Comparison of ENCODE assay signal across 8 mouse cellular contexts in the genomic region with DNA sequence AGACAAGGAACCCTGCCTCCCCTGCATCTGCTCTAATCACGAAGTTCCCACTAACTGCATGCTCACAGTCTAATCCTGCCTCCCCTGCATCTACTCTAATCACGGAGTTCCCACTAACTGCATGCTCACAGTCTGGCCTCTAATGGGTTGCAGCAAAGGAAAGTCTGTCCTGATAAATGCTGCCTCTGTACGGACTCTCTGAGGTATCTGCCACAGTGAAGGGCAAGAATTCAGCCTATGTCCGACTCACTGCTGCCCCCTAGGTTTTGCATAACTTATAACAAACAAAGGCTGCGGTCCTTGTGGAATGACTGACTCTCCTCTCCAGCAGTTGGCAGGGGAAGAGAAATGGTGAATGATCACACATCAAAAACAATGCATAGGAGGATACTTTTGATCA. TPM values are rescaled to one million over a fixed set of nuclear protein-coding genes. Genes with fewer than 3 reads are reported as not detected.
DNase-seq lines count a peak whose midpoint lies in the region; ATAC-seq and TF ChIP-seq lines count a peak whose summit lies in the region.

No protein-coding gene starts in this region.

- ATAC-seq in frontal cortex, adult (ENCODE audit: low TSS enrichment): peak; percentile 77
- peak; percentile 52; the same call in 1 of the 2 replicates for ATAC-seq in hindbrain, embryonic 16.5 days
- ATAC-seq in midbrain, postnatal 0 days (ENCODE audit: low FRiP score): no peak

- H3K9me3 ChIP-seq in hindbrain, embryonic 16.5 days (ENCODE audit: control insufficient read depth, low read length): no peaks in the 10 kb centered on the region
- H3K9me3 ChIP-seq in midbrain, postnatal 0 days (ENCODE audit: low read length): no peaks in the 10 kb centered on the region

- intact Hi-C loops in gastrocnemius, postnatal 14 days (cut with DNase I; ENCODE audit: low total_unique reads): no loop called here

- H3K27ac ChIP-seq in cortical plate, adult 2 months (ENCODE audit: insufficient read depth, low read length): no peak overlapping the region
- no peak overlapping the region for H3K27ac ChIP-seq in hindbrain, embryonic 16.5 days (ENCODE audit: low read depth, low read length)
- no peak overlapping the region for H3K27ac ChIP-seq in midbrain, postnatal 0 days (ENCODE audit: low read depth, low read length)

- H3K4me3 ChIP-seq in cortical plate, adult 2 months (ENCODE audit: insufficient read depth, low read length): no peak overlapping the region
- H3K4me3 ChIP-seq in hindbrain, embryonic 16.5 days (ENCODE audit: low read length): no peak overlapping the region
- H3K4me3 ChIP-seq in midbrain, postnatal 0 days (ENCODE audit: low read depth, low read length): no peak overlapping the region

- no peaks in the 10 kb centered on the region for H3K4me1 ChIP-seq in cortical plate, adult 2 months (ENCODE audit: control insufficient read depth, insufficient read depth, low read length)
- H3K4me1 ChIP-seq in hindbrain, embryonic 16.5 days (ENCODE audit: control insufficient read depth, insufficient read depth, low read depth, low read length): no peaks in the 10 kb centered on the region
- no peaks in the 10 kb centered on the region for H3K4me1 ChIP-seq in midbrain, postnatal 0 days (ENCODE audit: insufficient read depth, low read length)

- H3K4me2 ChIP-seq in hindbrain, embryonic 16.5 days (ENCODE audit: low read length): no peak overlapping the region
- H3K4me2 ChIP-seq in midbrain, postnatal 0 days (ENCODE audit: low read depth, low read length, poor library complexity, severe bottlenecking): no peak overlapping the region

- no peaks in the 10 kb centered on the region for H3K27me3 ChIP-seq in hindbrain, embryonic 16.5 days (replicated peaks; ENCODE audit: control insufficient read depth, insufficient read depth, low read length)
- no peaks in the 10 kb centered on the region for H3K27me3 ChIP-seq in midbrain, postnatal 0 days (ENCODE audit: insufficient read depth, low read length)

- no peak for DNase-seq in frontal cortex, postnatal 10 days (ENCODE audit: low spot score in 2 of 2)
- DNase-seq in right cerebral cortex, adult 18-20 months: peak; percentile 41
- no peak for DNase-seq in right cerebral cortex, postnatal 25 days
- peak; percentile 78 for DNase-seq in midbrain, postnatal 0 days (ENCODE audit: low spot score)
- no peak for DNase-seq in gastrocnemius, postnatal 14 days

- WGBS in hindbrain, embryonic 16.5 days: 23% methylated on average over 5 of the region's 5 CpGs
- WGBS in midbrain, postnatal 0 days: 31% methylated on average over 5 of the region's 5 CpGs

- TF ChIP-seq CTCF in cortical plate, adult 2 months (IDR thresholded peaks at IDR 0.05; ENCODE audit: extremely low read depth, insufficient read depth, low read length): peak; percentile 63
- peak; percentile 78 for TF ChIP-seq CTCF in midbrain, postnatal 0 days (IDR thresholded peaks at IDR 0.05)

- no peak for TF ChIP-seq POLR2A in cortical plate, adult 2 months (IDR thresholded peaks at IDR 0.05; ENCODE audit: extremely low read depth, insufficient read depth, low read length)

- peaks cover 22% of the 10 kb centered on the region for H3K36me3 ChIP-seq in hindbrain, embryonic 16.5 days (ENCODE audit: control insufficient read depth, insufficient read depth, low read length)
- peaks cover 27% of the 10 kb centered on the region for H3K36me3 ChIP-seq in midbrain, postnatal 0 days (ENCODE audit: insufficient read depth, low read length)

- no peak overlapping the region for H3K9ac ChIP-seq in hindbrain, embryonic 16.5 days (ENCODE audit: low read depth, low read length)
- H3K9ac ChIP-seq in midbrain, postnatal 0 days (replicated peaks; ENCODE audit: low read length, poor library complexity, severe bottlenecking): no peak overlapping the region

RNA-seq across cellular contexts. Expression of a gene that starts 37.1 kb away (rescaled TPM):
- polyA plus RNA-seq in cortical plate, adult 2 months (2012; rRNA removed): 391 and 405 TPM in 2 replicates
- polyA plus RNA-seq in hindbrain, embryonic 16.5 days (2015; fragmentation: Nextera tagmentation; extraction: Ambion mirVana): 99.4 and 106 TPM in 2 replicates
- total RNA-seq in midbrain, postnatal 0 days (2014; rRNA removed): 96.2 and 102 TPM in 2 replicates
- 89.9 and 96.4 TPM in 2 replicates for polyA plus RNA-seq in midbrain, postnatal 0 days (2015; fragmentation: Nextera tagmentation; extraction: Ambion mirVana)
- total RNA-seq in gastrocnemius, postnatal 14 days (2021): 1,000 to 10,000 TPM; 1,399 to 1,520 TPM

RNA-seq across cellular contexts. Expression of a gene that starts 38.3 kb away (rescaled TPM):
- polyA plus RNA-seq in cortical plate, adult 2 months (2012; rRNA removed): 10.3 and 10.6 TPM in 2 replicates
- 17.3 and 18.9 TPM in 2 replicates for polyA plus RNA-seq in hindbrain, embryonic 16.5 days (2015; fragmentation: Nextera tagmentation; extraction: Ambion mirVana)
- total RNA-seq in midbrain, postnatal 0 days (2014; rRNA removed): 17.4 and 18.2 TPM in 2 replicates
- 12.1 and 12.4 TPM in 2 replicates for polyA plus RNA-seq in midbrain, postnatal 0 days (2015; fragmentation: Nextera tagmentation; extraction: Ambion mirVana)
- 1 to 10 TPM; 6.8 to 7.0 TPM for total RNA-seq in gastrocnemius, postnatal 14 days (2021)

RNA-seq across cellular contexts. Expression of a gene that starts 50.8 kb away (rescaled TPM):
- 0.87 and 1.1 TPM in 2 replicates for polyA plus RNA-seq in cortical plate, adult 2 months (2012; rRNA removed)
- 11.9 and 43.4 TPM in 2 replicates for polyA plus RNA-seq in hindbrain, embryonic 16.5 days (2015; fragmentation: Nextera tagmentation; extraction: Ambion mirVana)
- 13.8 and 17.8 TPM in 2 replicates for total RNA-seq in midbrain, postnatal 0 days (2014; rRNA removed)
- 4.9 and 6.2 TPM in 2 replicates for polyA plus RNA-seq in midbrain, postnatal 0 days (2015; fragmentation: Nextera tagmentation; extraction: Ambion mirVana)
- total RNA-seq in gastrocnemius, postnatal 14 days (2021): 10 to 100 TPM; 21.8 to 23.5 TPM

Comparison
In these comparisons a context has a peak if more than half of its experiments do, and no peak if none do; other contexts are left out.
1. DNase-seq: peak in right cerebral cortex, adult 18-20 months (single experiment) and midbrain, postnatal 0 days (single experiment); none in frontal cortex, postnatal 10 days (0 of 2), right cerebral cortex, postnatal 25 days (single experiment) and gastrocnemius, postnatal 14 days (single experiment).